Mouse (Mus musculus) lung, postnatal 0 days (tissue): ENCODE measurements around the gene Klrd1.

ENCODE experiments used
- CTCF ChIP-seq: IDR thresholded peaks from 2 replicates; pipeline ENCODE4 v1.5.1; 2016; ENCODE audit warnings: antibody characterized with exemption, mild to moderate bottlenecking
- EP300 ChIP-seq: IDR thresholded peaks from 2 replicates; pipeline ENCODE4 v1.6.1; 2016; ENCODE audit warnings: antibody characterized with exemption, mild to moderate bottlenecking, control low read depth

DNA sequence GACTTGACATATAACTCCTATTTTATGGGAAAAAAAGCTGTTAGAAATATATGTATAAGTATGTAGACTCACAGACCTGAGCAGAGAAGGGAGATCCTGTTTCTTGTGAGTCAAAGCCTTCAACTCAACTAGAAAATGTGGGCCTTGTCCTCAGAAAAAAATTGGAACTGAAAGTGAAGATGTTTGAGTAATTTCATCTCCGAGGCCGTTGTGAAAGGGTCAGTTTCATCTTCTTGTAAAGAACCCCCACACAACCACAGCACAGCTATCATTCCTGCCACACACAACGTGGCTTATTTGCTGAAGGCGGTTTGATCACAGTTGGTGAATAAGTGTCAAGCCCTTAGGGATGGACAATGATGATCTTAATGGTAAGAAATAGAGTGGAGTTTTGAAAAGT, 32.2 kb downstream of the Klrd1 start, which contains the start of gene Klrk1:
- TF ChIP-seq CTCF: no peak
- TF ChIP-seq EP300: no peak
